Mouse (Mus musculus) kidney, adult 2 months (tissue): ENCODE data around the gene Jmjd8.

Source experiments
- CTCF ChIP-seq: fragments of 200-500 bp; conservative IDR thresholded peaks from 2 replicates; pipeline ENCODE4 v1.5.1; 2011; ENCODE audit warnings: low read depth, mild to moderate bottlenecking, control low read depth, low read length, moderate library complexity, mixed read lengths; ENCODE audit not compliant: insufficient read depth, insufficient read length
- POLR2A ChIP-seq: fragments of 200-500 bp; IDR thresholded peaks from one replicate; pipeline ENCODE4 v1.6.1; 2011; ENCODE audit warnings: low read depth, low read length, control low read depth

DNA sequence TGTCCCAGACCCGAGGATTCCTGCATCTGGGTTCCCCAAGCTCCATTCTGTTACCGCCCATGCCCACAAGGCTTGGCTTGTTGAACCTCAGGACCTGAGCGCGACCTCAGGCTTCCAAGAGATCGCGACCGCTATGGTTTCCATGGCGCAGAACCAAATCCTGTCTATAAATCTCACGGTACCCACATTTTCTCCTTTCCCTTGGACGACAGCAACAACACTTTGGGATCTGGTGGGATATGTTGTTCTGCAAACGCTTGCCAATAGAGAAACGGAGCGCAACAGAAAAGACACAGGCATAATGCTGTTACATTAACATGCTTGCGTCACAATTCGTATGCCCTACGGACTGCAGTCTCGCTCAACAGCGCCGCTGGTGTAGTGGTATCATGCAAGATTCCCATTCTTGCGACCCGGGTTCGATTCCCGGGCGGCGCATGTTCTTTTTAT lies 46.1 kb downstream of the Jmjd8 start, which contains the start of gene Mettl26:
- TF ChIP-seq CTCF, result no peak
- no peak for TF ChIP-seq POLR2A
